9 mouse cellular contexts compared by ENCODE assay signal in the genomic region with DNA sequence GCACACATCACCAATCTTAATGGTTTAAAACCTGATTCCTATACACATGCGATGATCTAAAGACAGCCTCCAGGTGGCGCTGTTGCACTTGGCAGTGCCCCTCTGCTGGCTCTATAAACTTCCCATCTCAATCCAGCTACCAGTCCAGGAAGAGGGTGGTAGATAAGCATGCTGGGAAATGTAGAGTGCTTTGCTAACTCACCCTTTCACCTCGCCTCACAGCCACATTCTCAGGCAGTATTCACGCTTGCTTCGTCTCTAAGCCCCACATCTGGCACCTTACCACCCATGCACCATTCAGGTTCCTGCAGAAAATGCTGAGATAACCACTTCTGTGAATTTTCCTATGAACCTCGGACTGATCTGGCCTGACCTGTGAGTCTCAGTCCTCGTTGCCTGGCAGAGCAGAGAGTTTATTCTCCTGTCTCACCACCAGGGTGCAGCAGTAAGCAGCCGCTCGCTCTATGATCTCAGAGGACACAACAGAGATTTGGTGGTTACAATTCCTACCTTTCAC. TPM values are rescaled to one million over a fixed set of nuclear protein-coding genes. Genes with fewer than 3 reads are reported as not detected.
DNase-seq lines count a peak whose midpoint lies in the region; ATAC-seq and TF ChIP-seq lines count a peak whose summit lies in the region.
"Had no signal": no experiment of that assay in that cellular context is flagged by ENCODE, and none has a peak within 500 bp of the region (broad histone marks: within the 10 kb centered on the region; RNA-seq: fewer than 3 reads in every experiment).

No protein-coding gene starts in this region.

- H3K9me3 ChIP-seq in heart, embryonic 13.5 days: no peaks in the 10 kb centered on the region
- H3K9me3 ChIP-seq in kidney, postnatal 0 days (replicated peaks; ENCODE audit: low read length): no peaks in the 10 kb centered on the region
- no peaks in the 10 kb centered on the region for H3K9me3 ChIP-seq in liver, embryonic 11.5 days (ENCODE audit: control insufficient read depth, low read length)

- peaks cover 45% of the 10 kb centered on the region for H3K36me3 ChIP-seq in heart, embryonic 13.5 days
- H3K36me3 ChIP-seq in kidney, postnatal 0 days (ENCODE audit: insufficient read depth, low read length): peaks cover 12% of the 10 kb centered on the region; the same call in 1 of the 2 replicates
- peaks cover 2% of the 10 kb centered on the region; the same call in 1 of the 2 replicates for H3K36me3 ChIP-seq in liver, embryonic 11.5 days (ENCODE audit: control insufficient read depth, insufficient read depth, low read length)
- H3K36me3 ChIP-seq in myocyte (ENCODE audit: control insufficient read depth, insufficient read depth): peaks cover 32% of the 10 kb centered on the region
- no peaks in the 10 kb centered on the region for H3K36me3 ChIP-seq in splenic B cell, adult 2 months (ENCODE audit: control insufficient read depth, insufficient read depth, low read length, poor library complexity, severe bottlenecking)

- WGBS in heart, embryonic 13.5 days: 4% methylated on average over 9 of the region's 9 CpGs
- 11% methylated on average over 9 of the region's 9 CpGs for WGBS in kidney, postnatal 0 days
- WGBS in liver, embryonic 11.5 days: 6% methylated on average over 9 of the region's 9 CpGs

- H3K4me2 ChIP-seq in heart, embryonic 13.5 days: peak overlapping the region; percentile 66
- peak overlapping the region; percentile 44 for H3K4me2 ChIP-seq in kidney, postnatal 0 days (ENCODE audit: low read length)
- peak overlapping the region; percentile 60 for H3K4me2 ChIP-seq in liver, embryonic 11.5 days
- no peak overlapping the region for H3K4me2 ChIP-seq in myocyte (ENCODE audit: low read depth)

- H3K79me2 ChIP-seq in myocyte (ENCODE audit: control insufficient read depth, insufficient read depth): no peaks in the 10 kb centered on the region

- H3K4me3 ChIP-seq in brown adipose tissue, adult 24 weeks (ENCODE audit: insufficient read depth, low read depth, low read length): peak overlapping the region; percentile 57
- H3K4me3 ChIP-seq in heart, embryonic 13.5 days: peak overlapping the region; percentile 40
- H3K4me3 ChIP-seq in kidney, postnatal 0 days (replicated peaks; ENCODE audit: low read depth, low read length): peak overlapping the region; percentile 15
- peak overlapping the region; percentile 33 for H3K4me3 ChIP-seq in liver, embryonic 11.5 days (ENCODE audit: low read depth, low read length)
- no peak overlapping the region for H3K4me3 ChIP-seq in myocyte
- H3K4me3 ChIP-seq: erythroblast, embryonic 14.5 days had no signal

- peak; percentile 75 for TF ChIP-seq CTCF in kidney, postnatal 0 days (IDR thresholded peaks at IDR 0.05; ENCODE audit: low read depth)

- no peaks in the 10 kb centered on the region for H3K4me1 ChIP-seq in brown adipose tissue, adult 24 weeks (ENCODE audit: control insufficient read depth, insufficient read depth, insufficient read length, low read length)
- peaks cover 8% of the 10 kb centered on the region for H3K4me1 ChIP-seq in heart, embryonic 13.5 days
- H3K4me1 ChIP-seq in kidney, postnatal 0 days (replicated peaks; ENCODE audit: insufficient read depth, low read length): no peaks in the 10 kb centered on the region
- H3K4me1 ChIP-seq in liver, embryonic 11.5 days (replicated peaks; ENCODE audit: control insufficient read depth, insufficient read depth, low read length): no peaks in the 10 kb centered on the region

- no peak overlapping the region for H3ac ChIP-seq in myocyte (ENCODE audit: control insufficient read depth, insufficient read length)

- no peaks in the 10 kb centered on the region for H3K27me3 ChIP-seq in heart, embryonic 13.5 days (replicated peaks)
- no peaks in the 10 kb centered on the region for H3K27me3 ChIP-seq in kidney, postnatal 0 days (ENCODE audit: insufficient read depth, low read length)
- no peaks in the 10 kb centered on the region for H3K27me3 ChIP-seq in liver, embryonic 11.5 days (replicated peaks; ENCODE audit: control insufficient read depth, insufficient read depth, low read length)
- no peaks in the 10 kb centered on the region for H3K27me3 ChIP-seq in myocyte (ENCODE audit: control insufficient read depth, insufficient read depth, insufficient read length)
- H3K27me3 ChIP-seq in splenic B cell, adult 2 months (ENCODE audit: control insufficient read depth, insufficient read depth, low read length, poor library complexity, severe bottlenecking): no peaks in the 10 kb centered on the region

- peak overlapping the region; percentile 55 for H3K9ac ChIP-seq in heart, embryonic 13.5 days
- H3K9ac ChIP-seq in kidney, postnatal 0 days (ENCODE audit: low read depth, low read length): no peak overlapping the region
- H3K9ac ChIP-seq in liver, embryonic 11.5 days (ENCODE audit: low read depth, low read length): peak overlapping the region; percentile 40

- H3K27ac ChIP-seq in brown adipose tissue, adult 24 weeks (replicated peaks; ENCODE audit: low read depth, low read length): peak overlapping the region; percentile 35; the same call in 1 of the 2 replicates
- peak overlapping the region; percentile 78 for H3K27ac ChIP-seq in heart, embryonic 13.5 days (replicated peaks)
- H3K27ac ChIP-seq in kidney, postnatal 0 days: peak overlapping the region; percentile 43; the same call in 1 of the 2 replicates
- no peak overlapping the region; the same call in 1 of the 2 replicates for H3K27ac ChIP-seq in liver, embryonic 11.5 days (ENCODE audit: low read depth, low read length)

- peak; percentile 74 for ATAC-seq in heart, embryonic 13.5 days (ENCODE audit: extremely low read depth, insufficient number of reproducible peaks, low FRiP score, low TSS enrichment)
- peak; percentile 90 for ATAC-seq in kidney, postnatal 0 days (replicated peaks; ENCODE audit: low FRiP score, low read depth)
- peak; percentile 82 for ATAC-seq in liver, embryonic 11.5 days (replicated peaks; ENCODE audit: low FRiP score)

- peak; percentile 81 for DNase-seq in CD4-positive, CD25-positive, alpha-beta regulatory T cell, adult 2 months (ENCODE audit: low read depth, low spot score)
- peak; percentile 63 for DNase-seq in fibroblast of lung, adult 2 months (ENCODE audit: low read depth)
- peak; percentile 95 for DNase-seq in kidney, postnatal 0 days (ENCODE audit: low spot score)
- peak; percentile 65 for DNase-seq in liver, embryonic 11.5 days (ENCODE audit: low spot score)
- DNase-seq in splenic B cell, adult 2 months (ENCODE audit: low read depth, low spot score): peak; percentile 79

- no peak for TF ChIP-seq POLR2A in myocyte (IDR thresholded peaks at IDR 0.05; ENCODE audit: insufficient read length, low read depth)

TF ChIP-seq in myocyte, 11 proteins besides CTCF, POLR2A, EP300 and RAD21:
- TF ChIP-seq POLR2AphosphoS2 (IDR thresholded peaks at IDR 0.05; ENCODE audit: insufficient read length, low read depth) (peak; percentile 6), MYOD1 (IDR thresholded peaks at IDR 0.05; ENCODE audit: control insufficient read depth in 1 of 3, insufficient read length in 2 of 3, low read depth in 2 of 3) (no peak)
TF ChIP-seq in myocyte: peak in this region for 1.

RNA-seq across cellular contexts. Expression of a gene that starts 46.7 kb away (rescaled TPM):
- 3.1 and 3.2 TPM in 2 replicates for polyA plus RNA-seq in brown adipose tissue, adult 24 weeks (2012; ENCODE audit: insufficient read depth, insufficient read length, missing spikeins)
- 10.9 and 11.0 TPM in 2 replicates for polyA plus RNA-seq in heart, embryonic 13.5 days (2015; fragmentation: Nextera tagmentation; extraction: Ambion mirVana)
- 11.3 and 13.2 TPM in 2 replicates for polyA plus RNA-seq in kidney, postnatal 0 days (2015; fragmentation: Nextera tagmentation; extraction: Ambion mirVana)
- polyA plus RNA-seq in liver, embryonic 11.5 days (2014; fragmentation: Nextera tagmentation; extraction: Ambion mirVana): 9.1 and 9.7 TPM in 2 replicates
- polyA plus RNA-seq in myocyte (2012; fragmentation: generic; extraction: Trizol): 3.8 TPM
